Mouse (Mus musculus): ENCODE results near the gene Mycbp2. TPM values are rescaled to one million over a fixed set of nuclear protein-coding genes. Genes with fewer than 3 reads are reported as not detected.
A peak's percentile ranks its signal among the peaks of the same experiment; 100 is the strongest.

Mycbp2 gene
- total and polyA plus RNA-seq, 2 experiments from 2014 or later: 49.3 to 113 TPM

- Histone ChIP-seq H3K9ac (no peak overlapping the region), H3K36me3 (ENCODE audit: insufficient read depth) (peaks cover 42% of the 10 kb centered on the region), H3K4me1 (ENCODE audit: insufficient read depth) (no peaks in the 10 kb centered on the region), H3K27me3 (ENCODE audit: insufficient read depth, low read length) (no peaks in the 10 kb centered on the region), H3K4me3 (ENCODE audit: low read depth, low read length) (no peak overlapping the region), H3K9me3 (ENCODE audit: low read length) (no peaks in the 10 kb centered on the region), H3K27ac (ENCODE audit: low read depth, low read length) (no peak overlapping the region), H3K4me2 (ENCODE audit: low read depth) (no peak overlapping the region)
- no peak for TF ChIP-seq CTCF (IDR thresholded peaks at IDR 0.05; ENCODE audit: low read depth)
- peak; percentile 59 for ATAC-seq
- 24% methylated on average over 2 of the region's 2 CpGs for WGBS
- peak; percentile 7 for DNase-seq
Observed at GRCm38 (mm10) chr14:103222356-103222755, 124.3 kb downstream of the Mycbp2 start.

- 73% methylated on average over 3 of the region's 3 CpGs for WGBS
Observed at GRCm38 (mm10) chr14:103221751-103222150, 124.9 kb downstream of the Mycbp2 start.

GRCm38 (mm10) chr14:103216331-103216730 is 130.3 kb downstream of the Mycbp2 start:
- 87% methylated on average over 3 of the region's 3 CpGs for WGBS
- Histone ChIP-seq H3K4me2 (ENCODE audit: low read depth) (no peak overlapping the region), H3K4me3 (ENCODE audit: low read depth, low read length) (no peak overlapping the region)

More at GRCm38 (mm10) chr14:103221751-103222150, 124.9 kb downstream of the Mycbp2 start:
- H3K9me3 ChIP-seq (ENCODE audit: low read length): no peaks in the 10 kb centered on the region
- H3K9ac ChIP-seq: no peak overlapping the region
- H3K36me3 ChIP-seq (ENCODE audit: insufficient read depth): peaks cover 42% of the 10 kb centered on the region
- H3K4me2 ChIP-seq (ENCODE audit: low read depth): no peak overlapping the region
- no peaks in the 10 kb centered on the region for H3K4me1 ChIP-seq (ENCODE audit: insufficient read depth)
- no peaks in the 10 kb centered on the region for H3K27me3 ChIP-seq (ENCODE audit: insufficient read depth, low read length)
- DNase-seq (no peak), ATAC-seq (no peak)
- H3K4me3 ChIP-seq (ENCODE audit: low read depth, low read length): no peak overlapping the region
- TF ChIP-seq CTCF (IDR thresholded peaks at IDR 0.05; ENCODE audit: low read depth): no peak
- H3K27ac ChIP-seq (ENCODE audit: low read depth, low read length): no peak overlapping the region

GRCm38 (mm10) chr14:103186658-103187057 is 160.0 kb downstream of the Mycbp2 start:
- Histone ChIP-seq H3K36me3 (ENCODE audit: insufficient read depth) (peaks cover 54% of the 10 kb centered on the region), H3K4me2 (ENCODE audit: low read depth) (no peak overlapping the region), H3K4me1 (ENCODE audit: insufficient read depth) (no peaks in the 10 kb centered on the region), H3K4me3 (ENCODE audit: low read depth, low read length) (no peak overlapping the region), H3K27me3 (ENCODE audit: insufficient read depth, low read length) (no peaks in the 10 kb centered on the region), H3K9me3 (ENCODE audit: low read length) (no peaks in the 10 kb centered on the region), H3K27ac (ENCODE audit: low read depth, low read length) (no peak overlapping the region), H3K9ac (no peak overlapping the region)
- no peak for TF ChIP-seq CTCF (IDR thresholded peaks at IDR 0.05; ENCODE audit: low read depth)
- WGBS: 85% methylated on average over 3 of the region's 3 CpGs
- DNase-seq (no peak), ATAC-seq (no peak)

More at GRCm38 (mm10) chr14:103216331-103216730, 130.3 kb downstream of the Mycbp2 start:
- Histone ChIP-seq H3K27me3 (ENCODE audit: insufficient read depth, low read length) (no peaks in the 10 kb centered on the region), H3K4me1 (ENCODE audit: insufficient read depth) (no peaks in the 10 kb centered on the region), H3K27ac (ENCODE audit: low read depth, low read length) (no peak overlapping the region), H3K9me3 (ENCODE audit: low read length) (no peaks in the 10 kb centered on the region), H3K36me3 (ENCODE audit: insufficient read depth) (peaks cover 43% of the 10 kb centered on the region), H3K9ac (no peak overlapping the region)
- no peak for TF ChIP-seq CTCF (IDR thresholded peaks at IDR 0.05; ENCODE audit: low read depth)
- DNase-seq: no peak
- no peak for ATAC-seq

- no peaks in the 10 kb centered on the region for H3K27me3 ChIP-seq (ENCODE audit: insufficient read depth, low read length)
- no peak for TF ChIP-seq CTCF (IDR thresholded peaks at IDR 0.05; ENCODE audit: low read depth)
- no peak overlapping the region for H3K27ac ChIP-seq (ENCODE audit: low read depth, low read length)
- 80% methylated on average over 4 of the region's 4 CpGs for WGBS
- ATAC-seq: no peak
- H3K36me3 ChIP-seq (ENCODE audit: insufficient read depth): peaks cover 52% of the 10 kb centered on the region
- H3K4me1 ChIP-seq (ENCODE audit: insufficient read depth): no peaks in the 10 kb centered on the region
- H3K9ac ChIP-seq: no peak overlapping the region
- H3K9me3 ChIP-seq (ENCODE audit: low read length): no peaks in the 10 kb centered on the region
- DNase-seq: no peak
- no peak overlapping the region for H3K4me2 ChIP-seq (ENCODE audit: low read depth)
- no peak overlapping the region for H3K4me3 ChIP-seq (ENCODE audit: low read depth, low read length)
Observed at GRCm38 (mm10) chr14:103186076-103186475, 160.5 kb downstream of the Mycbp2 start.

GRCm38 (mm10) chr14:103180096-103180495 is 166.5 kb downstream of the Mycbp2 start:
- WGBS: 94% methylated on average over 2 of the region's 2 CpGs
- no peak overlapping the region for H3K9ac ChIP-seq
- H3K9me3 ChIP-seq (ENCODE audit: low read length): no peaks in the 10 kb centered on the region
- H3K27me3 ChIP-seq (ENCODE audit: insufficient read depth, low read length): no peaks in the 10 kb centered on the region
- no peak overlapping the region for H3K4me3 ChIP-seq (ENCODE audit: low read depth, low read length)
- peaks cover 24% of the 10 kb centered on the region for H3K36me3 ChIP-seq (ENCODE audit: insufficient read depth)
- H3K27ac ChIP-seq (ENCODE audit: low read depth, low read length): no peak overlapping the region
- TF ChIP-seq CTCF (IDR thresholded peaks at IDR 0.05; ENCODE audit: low read depth): no peak
- ATAC-seq (no peak), DNase-seq (no peak)
- H3K4me1 ChIP-seq (ENCODE audit: insufficient read depth): no peaks in the 10 kb centered on the region
- no peak overlapping the region for H3K4me2 ChIP-seq (ENCODE audit: low read depth)

- Histone ChIP-seq H3K4me1 (ENCODE audit: insufficient read depth) (no peaks in the 10 kb centered on the region), H3K27me3 (ENCODE audit: insufficient read depth, low read length) (no peaks in the 10 kb centered on the region), H3K9me3 (ENCODE audit: low read length) (no peaks in the 10 kb centered on the region), H3K9ac (no peak overlapping the region), H3K4me2 (ENCODE audit: low read depth) (no peak overlapping the region), H3K27ac (ENCODE audit: low read depth, low read length) (no peak overlapping the region), H3K36me3 (ENCODE audit: insufficient read depth) (peaks cover 22% of the 10 kb centered on the region), H3K4me3 (ENCODE audit: low read depth, low read length) (no peak overlapping the region)
- no peak for TF ChIP-seq CTCF (IDR thresholded peaks at IDR 0.05; ENCODE audit: low read depth)
- DNase-seq (peak; percentile 17), ATAC-seq (peak; percentile 82)
- WGBS: 60% methylated on average over 5 of the region's 5 CpGs
Observed at GRCm38 (mm10) chr14:103162923-103163322, 183.7 kb downstream of the Mycbp2 start.
